Mouse (Mus musculus) kidney, adult 2 months (tissue): ENCODE data around the gene Fam76a. TPM values are rescaled to one million over a fixed set of nuclear protein-coding genes. Genes with fewer than 3 reads are reported as not detected.
A peak's percentile ranks its signal among the peaks of the same experiment; 100 is the strongest.

Experiments used
- DNase-seq: peaks from one replicate; pipeline ENCODE4 v3.0.0; 2021
- H3K27ac ChIP-seq: fragments of 200-500 bp; 2 replicates; pipeline ENCODE4 v1.5.1; 2012; ENCODE audit warnings: low read depth, low read length, control low read depth, inconsistent platforms; ENCODE audit not compliant: insufficient read depth
- H3K27me3 ChIP-seq: fragments of 200-500 bp; replicated peaks from 2 replicates; pipeline ENCODE4 v1.6.1; 2012; ENCODE audit warnings: mild to moderate bottlenecking, moderate library complexity, low read length, inconsistent platforms; ENCODE audit not compliant: control insufficient read depth, insufficient read depth
- H3K36me3 ChIP-seq: fragments of 200-500 bp; 2 replicates; pipeline ENCODE4 v1.6.1; 2012; ENCODE audit warnings: mild to moderate bottlenecking, moderate library complexity, low read length, inconsistent platforms; ENCODE audit not compliant: control insufficient read depth, insufficient read depth
- H3K4me1 ChIP-seq: fragments of 200-500 bp; 2 replicates; pipeline ENCODE4 v1.6.1; 2011; ENCODE audit warnings: low read length; ENCODE audit not compliant: control insufficient read depth, insufficient read depth
- H3K4me3 ChIP-seq: fragments of 200-500 bp; 2 replicates; pipeline ENCODE4 v1.5.1; 2011; ENCODE audit warnings: mild to moderate bottlenecking, low read depth, low read length, control low read depth; ENCODE audit not compliant: insufficient read depth
- CTCF ChIP-seq: fragments of 200-500 bp; conservative IDR thresholded peaks from 2 replicates; pipeline ENCODE4 v1.5.1; 2011; ENCODE audit warnings: low read depth, mild to moderate bottlenecking, control low read depth, low read length, moderate library complexity, mixed read lengths; ENCODE audit not compliant: insufficient read depth, insufficient read length
- POLR2A ChIP-seq: fragments of 200-500 bp; IDR thresholded peaks from one replicate; pipeline ENCODE4 v1.6.1; 2011; ENCODE audit warnings: low read depth, low read length, control low read depth
- WGBS: fragments of 180-500 bp; shearing (Covaris S2); methylation state at CpG from one replicate; pipeline ENCODE4 v1.1.7; 2018; 5-methylcytosine and 5-hydroxymethylcytosine counted together
- polyA plus RNA-seq: library from polyadenylated mRNA; depleted of rRNA; stranded (reverse); fragments of >200 nt; gene quantifications from 2 replicates; pipeline ENCODE4 v1.2.3, GENCODE M21; 2012; rRNA removed

Fam76a gene
- polyA plus RNA-seq, 1 experiment = 16.6 TPM

DNA sequence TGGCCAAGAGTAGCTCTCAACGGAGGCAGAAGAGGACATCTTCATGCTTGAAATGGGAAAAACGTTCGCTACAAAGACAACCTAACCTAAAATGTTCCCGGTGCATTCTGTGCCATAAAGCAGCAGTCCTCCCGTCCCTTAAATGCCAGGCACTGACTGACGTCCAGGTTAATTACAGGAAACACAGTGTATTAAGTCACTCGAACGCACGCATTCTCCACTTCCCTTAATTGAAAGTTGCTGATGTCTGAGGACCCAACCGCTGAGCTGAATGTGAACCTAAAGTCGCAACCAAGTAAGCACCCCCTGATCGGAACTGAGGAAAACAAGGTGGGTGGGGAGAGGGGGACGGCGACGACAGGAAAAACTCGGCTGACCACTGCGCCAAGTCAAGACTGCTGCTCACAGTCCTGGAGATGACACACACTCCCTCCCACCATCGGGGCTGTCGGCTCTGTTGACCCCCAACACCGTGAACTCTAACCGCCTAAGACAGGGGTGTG, 38.7 kb downstream of the Fam76a start:
- Histone ChIP-seq H3K27me3 (no peaks in the 10 kb centered on the region), H3K36me3 (no peaks in the 10 kb centered on the region)

DNA sequence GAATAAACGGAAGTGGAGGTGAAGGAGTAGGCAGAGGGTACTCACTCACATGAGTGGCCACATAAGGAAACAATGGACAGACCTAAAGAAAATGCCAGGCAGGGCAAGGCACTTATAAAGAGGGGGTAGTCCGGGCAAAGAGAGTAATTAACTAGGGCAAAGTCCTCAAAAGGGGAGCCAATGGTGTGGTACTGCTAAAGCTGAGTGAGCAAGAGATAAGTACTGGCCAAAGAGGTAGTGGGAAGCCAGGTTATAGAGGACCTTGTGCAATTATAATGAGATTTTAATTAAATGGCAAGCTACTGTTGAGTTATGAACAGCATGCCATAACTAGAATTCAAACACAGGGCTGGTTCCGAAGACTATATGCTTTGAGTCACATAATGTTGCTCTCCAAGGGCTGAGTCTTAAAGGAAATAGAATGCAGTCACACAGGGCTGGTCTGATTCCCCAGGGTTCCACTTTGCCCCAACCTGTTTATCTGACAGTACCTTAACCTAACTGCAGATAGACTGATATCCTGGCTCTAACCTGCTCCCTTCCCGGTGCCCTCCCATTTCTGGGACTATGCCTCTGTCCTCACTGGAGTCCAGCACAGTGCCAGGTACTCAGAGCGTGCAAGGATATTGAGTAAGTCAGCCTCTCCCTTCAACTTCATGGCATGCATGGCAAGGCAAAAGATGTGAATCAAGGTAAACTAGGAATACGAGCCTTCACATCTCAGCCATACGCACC, 47.8 kb downstream of the Fam76a start:
- Histone ChIP-seq H3K27ac (no peak overlapping the region), H3K36me3 (peaks cover 7% of the 10 kb centered on the region), H3K4me3 (no peak overlapping the region), H3K4me1 (peaks cover 6% of the 10 kb centered on the region), H3K27me3 (no peaks in the 10 kb centered on the region)
- TF ChIP-seq CTCF (no peak), POLR2A (no peak)
- WGBS = 78% methylated on average over 7 of the region's 7 CpGs
- peak; percentile 21 for DNase-seq

More for the DNA sequence above, 38.7 kb downstream of the Fam76a start:
- H3K27ac ChIP-seq = peak overlapping the region; percentile 57
- peak overlapping the region; percentile 86 for H3K4me3 ChIP-seq
- TF ChIP-seq POLR2A (no peak), CTCF (no peak)
- peak; percentile 17 for DNase-seq
- peaks cover 3% of the 10 kb centered on the region; the same call in 1 of the 2 replicates for H3K4me1 ChIP-seq
- WGBS = under 1% methylated on average over 21 of the region's 21 CpGs

DNA sequence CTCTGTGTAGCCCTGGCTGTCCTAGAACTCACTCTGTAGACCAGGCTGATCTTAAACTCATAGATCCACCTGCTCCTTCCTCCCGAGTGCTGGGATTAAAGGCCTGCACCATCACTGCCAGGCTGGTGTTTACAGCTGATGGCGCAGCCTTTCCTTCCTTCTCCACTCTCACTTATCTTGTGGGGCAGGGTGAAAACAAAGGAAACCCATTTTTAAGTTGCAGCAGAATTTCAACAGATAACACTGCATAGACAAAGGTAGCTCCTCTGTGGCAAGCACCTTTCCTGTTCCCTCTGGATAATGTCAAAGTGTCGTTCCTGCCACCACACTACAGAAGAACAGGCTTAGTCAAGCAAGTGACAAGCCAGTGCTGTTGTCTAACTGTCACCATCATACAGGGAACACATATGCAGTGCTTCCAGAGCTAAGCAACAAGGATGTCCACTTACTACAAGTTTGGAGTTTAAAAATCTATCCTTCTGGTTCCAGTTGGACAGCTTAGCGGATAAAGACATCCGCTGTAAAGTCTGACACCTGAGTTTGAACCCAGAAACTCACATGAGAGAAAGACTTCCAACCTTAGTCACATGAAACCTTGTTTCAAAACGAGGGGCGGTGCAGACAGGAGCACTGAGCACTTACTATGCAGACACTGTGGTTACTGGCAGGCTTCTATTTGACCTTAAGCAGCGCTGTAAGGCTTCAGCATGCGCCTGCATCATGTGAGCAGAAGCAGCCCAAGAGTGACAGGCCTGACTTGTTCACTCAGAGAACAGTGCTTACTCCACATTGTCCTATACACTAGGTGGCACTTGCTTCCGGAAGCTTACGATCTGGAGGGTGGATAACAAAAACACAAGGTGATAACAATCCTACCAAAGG, 48.6 kb downstream of the Fam76a start:
- no peak overlapping the region for H3K27ac ChIP-seq
- H3K36me3 ChIP-seq = peaks cover 9% of the 10 kb centered on the region
- H3K27me3 ChIP-seq = no peaks in the 10 kb centered on the region
- no peak overlapping the region for H3K4me3 ChIP-seq
- no peak for TF ChIP-seq POLR2A
- peak; percentile 24 for DNase-seq
- WGBS = 64% methylated on average over 11 of the region's 11 CpGs
- peaks cover 6% of the 10 kb centered on the region for H3K4me1 ChIP-seq

DNA sequence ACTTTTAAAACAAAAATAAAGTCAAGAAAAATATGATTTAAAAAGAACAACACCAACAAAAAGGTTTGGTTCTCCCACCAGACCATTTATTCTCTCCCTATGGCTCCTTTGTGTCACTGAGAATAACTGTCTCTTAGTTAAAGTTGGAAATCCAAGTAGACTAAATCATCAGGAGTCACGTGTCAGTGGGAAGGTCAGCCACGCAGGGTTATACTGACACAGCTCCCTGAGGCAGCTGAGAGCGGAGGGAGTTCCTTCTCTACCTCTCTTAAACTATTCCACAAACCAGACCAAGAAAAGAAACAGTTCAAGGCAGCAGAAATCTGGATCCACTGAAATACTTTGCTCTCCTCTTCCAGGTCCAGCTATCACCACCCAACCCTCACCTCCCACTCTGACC, 51.2 kb downstream of the Fam76a start:
- DNase-seq = no peak
- WGBS = 83% methylated on average over 3 of the region's 3 CpGs
- H3K4me3 ChIP-seq = no peak overlapping the region
- H3K4me1 ChIP-seq = peaks cover 6% of the 10 kb centered on the region
- no peak overlapping the region for H3K27ac ChIP-seq
- peaks cover 12% of the 10 kb centered on the region for H3K36me3 ChIP-seq
- no peaks in the 10 kb centered on the region for H3K27me3 ChIP-seq
- TF ChIP-seq CTCF (no peak), POLR2A (no peak)

DNA sequence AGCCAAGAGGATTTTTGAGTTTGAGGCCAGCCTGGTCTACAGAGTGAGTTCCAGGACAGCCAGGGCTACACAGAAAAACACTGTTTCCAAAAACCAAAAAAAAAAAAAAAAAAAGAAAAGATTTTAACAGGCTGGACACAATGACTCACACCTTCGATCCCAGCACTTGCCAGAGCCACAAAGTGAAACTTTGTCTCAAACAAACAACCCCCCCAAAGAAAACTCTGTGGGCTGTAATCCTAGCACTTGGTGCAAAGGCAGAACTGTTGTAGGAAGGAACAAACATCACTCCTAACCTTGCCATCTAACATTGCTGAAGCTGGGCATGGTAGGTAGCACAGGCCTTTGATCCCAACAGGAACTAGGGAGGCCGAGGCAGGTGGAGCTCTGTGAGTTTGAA, 57.5 kb downstream of the Fam76a start:
- H3K36me3 ChIP-seq = peaks cover 13% of the 10 kb centered on the region
- H3K4me1 ChIP-seq = no peaks in the 10 kb centered on the region
- H3K27me3 ChIP-seq = no peaks in the 10 kb centered on the region
- H3K4me3 ChIP-seq = no peak overlapping the region
- no peak for DNase-seq
- TF ChIP-seq POLR2A (no peak), CTCF (no peak)
- WGBS = 84% methylated on average over 2 of the region's 2 CpGs
- H3K27ac ChIP-seq = no peak overlapping the region

DNA sequence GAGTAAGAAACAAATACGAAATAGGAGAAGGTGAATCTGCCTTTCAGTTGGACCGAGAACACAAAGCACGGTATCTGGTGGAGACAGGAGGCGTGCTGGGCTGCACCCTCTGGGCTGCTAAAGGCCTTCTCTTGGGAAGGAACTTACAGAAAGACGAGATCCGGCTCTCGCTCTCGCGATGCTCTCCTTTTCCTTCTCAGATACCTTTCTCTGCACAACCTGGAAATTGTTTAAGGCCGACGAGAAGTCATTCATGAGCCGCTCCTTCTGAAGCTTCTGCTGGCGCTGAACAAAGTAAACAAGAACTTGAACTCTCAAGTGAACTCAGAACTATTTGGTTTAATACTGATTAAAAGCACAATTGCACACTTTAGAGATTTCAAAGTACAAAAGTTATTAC, 59.3 kb downstream of the Fam76a start:
- Histone ChIP-seq H3K4me1 (no peaks in the 10 kb centered on the region), H3K27ac (no peak overlapping the region), H3K27me3 (no peaks in the 10 kb centered on the region), H3K36me3 (peaks cover 12% of the 10 kb centered on the region), H3K4me3 (no peak overlapping the region)
- no peak for DNase-seq
- 89% methylated on average over 13 of the region's 13 CpGs for WGBS
- no peak for TF ChIP-seq CTCF
- no peak for TF ChIP-seq POLR2A

DNA sequence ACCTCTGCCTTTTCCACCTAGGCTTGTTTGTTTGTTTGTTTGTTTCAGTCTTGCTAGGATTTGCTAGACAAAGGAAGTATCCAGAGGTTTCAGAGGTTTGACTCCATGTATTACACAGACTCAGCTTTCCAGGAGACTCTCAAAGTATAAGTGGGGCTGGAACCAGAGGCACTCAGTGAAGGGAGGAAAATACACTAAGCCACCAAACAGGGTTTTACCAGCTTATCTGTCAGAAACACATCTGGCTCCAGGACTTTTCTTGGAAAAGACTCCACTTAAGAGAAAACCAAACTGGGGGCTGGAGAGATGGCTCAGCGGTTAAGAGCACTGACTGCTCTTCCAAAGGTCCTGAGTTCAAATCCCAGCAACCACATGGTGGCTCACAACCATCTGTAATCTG, 61.5 kb downstream of the Fam76a start:
- Histone ChIP-seq H3K36me3 (peaks cover 13% of the 10 kb centered on the region), H3K4me1 (no peaks in the 10 kb centered on the region), H3K27me3 (no peaks in the 10 kb centered on the region), H3K4me3 (no peak overlapping the region), H3K27ac (no peak overlapping the region)
- TF ChIP-seq CTCF (no peak), POLR2A (no peak)
- DNase-seq = no peak
- WGBS = 98% methylated on average over 1 of the region's 1 CpGs

Other genes starting within 250 kb of the Fam76a start
- 4.4 and 6.2 TPM in 2 replicates for gene Xkr8, start 190.0 kb downstream of the Fam76a start, polyA plus RNA-seq
- gene Smpdl3b, start 165.3 kb downstream of the Fam76a start, polyA plus RNA-seq = 2.0 and 2.2 TPM in 2 replicates
- gene Rpa2, start 154.2 kb downstream of the Fam76a start, polyA plus RNA-seq = 10.7 and 11.9 TPM in 2 replicates
- 2.8 and 3.6 TPM in 2 replicates for gene Themis2, start 126.2 kb downstream of the Fam76a start, polyA plus RNA-seq
- gene Ppp1r8, start 79.4 kb downstream of the Fam76a start, polyA plus RNA-seq = 25.2 TPM in 2 replicates
- gene Stx12, start 38.0 kb downstream of the Fam76a start, polyA plus RNA-seq = 15.2 and 21.0 TPM in 2 replicates
- gene Fgr, start 51.5 kb upstream of the Fam76a start, polyA plus RNA-seq = 1.8 and 2.5 TPM in 2 replicates
- 22.2 and 23.3 TPM in 2 replicates for gene Ahdc1, start 88.7 kb upstream of the Fam76a start, polyA plus RNA-seq
- gene Wasf2, start 207.9 kb upstream of the Fam76a start, polyA plus RNA-seq = 37.0 and 45.7 TPM in 2 replicates